Mouse (Mus musculus) megakaryocyte, embryonic 14.5 days (primary cell): Measurements from ENCODE around the gene Cntnap2. TPM values are rescaled to one million over a fixed set of nuclear protein-coding genes. Genes with fewer than 3 reads are reported as not detected.
"Not testable (repeated sequence)": the region's sequence is repeated elsewhere in the genome, so short reads cannot be mapped to it uniquely, and the experiment has no call there.

Experiments used
- H3K27me3 ChIP-seq: replicated peaks from 2 replicates; pipeline ENCODE3; 2012; ENCODE audit warnings: inconsistent platforms
- H3K36me3 ChIP-seq: replicated peaks from 2 replicates; pipeline ENCODE3; 2012; ENCODE audit warnings: low read length, inconsistent platforms, mixed read lengths
- H3K4me1 ChIP-seq: 2 replicates; pipeline ENCODE4 v1.6.1; 2012; ENCODE audit warnings: inconsistent platforms
- H3K4me3 ChIP-seq: replicated peaks from 2 replicates; pipeline ENCODE3; 2012; ENCODE audit warnings: moderate library complexity, mild to moderate bottlenecking, inconsistent platforms
- H3K9me3 ChIP-seq: 2 replicates; pipeline ENCODE4 v1.6.1; 2012; ENCODE audit warnings: inconsistent platforms
- FLI1 ChIP-seq: IDR thresholded peaks from 2 replicates; pipeline ENCODE4 v1.6.1; 2012; ENCODE audit warnings: low read length, inconsistent platforms, mixed read lengths
- GATA1 ChIP-seq: IDR thresholded peaks from 3 replicates; pipeline ENCODE4 v1.6.1; 2012; ENCODE audit warnings: mixed read lengths, low read length, inconsistent platforms, borderline replicate concordance
- polyA plus RNA-seq: library from polyadenylated mRNA; stranded (reverse); fragments of >175 nt; gene quantifications from 2 replicates; pipeline ENCODE4 v1.2.3, GENCODE M21; 2012; ENCODE audit warnings: low replicate concordance; ENCODE audit not compliant: insufficient read depth

Cntnap2 gene
- polyA plus RNA-seq, 1 experiment = 0.03 TPM

DNA sequence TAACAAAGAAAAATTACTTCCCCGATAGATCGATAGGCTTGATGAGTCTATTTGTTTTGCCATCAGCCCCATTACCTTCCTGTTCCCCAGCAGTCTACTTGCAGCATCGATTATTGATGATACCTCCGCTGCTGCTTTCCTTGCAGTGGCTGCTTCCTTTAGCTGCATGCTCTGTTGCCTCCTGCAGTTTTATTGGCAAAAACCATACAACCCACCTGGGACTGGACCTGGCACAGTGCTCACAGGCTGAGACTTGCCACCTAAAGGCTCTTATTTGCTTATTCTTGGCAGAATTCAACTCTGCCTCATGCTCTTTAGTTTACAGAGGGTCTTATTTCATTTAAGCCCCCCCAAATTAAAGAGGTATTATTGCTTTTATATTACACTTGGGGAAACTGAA lies 1355.4 kb downstream of the Cntnap2 start:
- Histone ChIP-seq H3K4me3 (no peak overlapping the region), H3K27me3 (no peaks in the 10 kb centered on the region), H3K36me3 (no peaks in the 10 kb centered on the region), H3K4me1 (no peaks in the 10 kb centered on the region), H3K9me3 (no peaks in the 10 kb centered on the region)
- no peak for TF ChIP-seq FLI1
- no peak for TF ChIP-seq GATA1

- Histone ChIP-seq H3K27me3 (no peaks in the 10 kb centered on the region), H3K4me1 (no peaks in the 10 kb centered on the region), H3K9me3 (no peaks in the 10 kb centered on the region), H3K36me3 (no peaks in the 10 kb centered on the region), H3K4me3 (no peak overlapping the region)
- TF ChIP-seq FLI1 = no peak
- TF ChIP-seq GATA1 = no peak
Observed at GRCm38 (mm10) chr6:46419827-46420226, 1360.7 kb downstream of the Cntnap2 start.

DNA sequence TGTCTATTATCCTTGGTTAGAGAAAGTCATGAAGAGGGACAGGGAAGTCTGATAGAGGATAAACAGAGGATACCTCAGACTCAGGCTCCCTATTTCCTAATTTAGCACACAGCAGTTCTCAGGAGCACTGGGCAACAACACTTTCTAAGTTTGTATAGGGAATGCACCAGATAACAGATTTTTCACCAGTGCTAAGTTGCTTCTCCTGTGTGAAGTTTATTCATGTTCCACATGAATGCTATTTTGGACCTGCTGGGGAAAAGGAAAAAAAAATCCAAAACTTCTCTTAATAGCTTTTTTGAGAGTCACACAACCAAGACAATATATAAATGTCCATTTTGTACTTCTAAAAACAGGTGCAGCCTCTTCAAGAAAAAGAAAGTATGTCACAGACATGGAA lies 1361.2 kb downstream of the Cntnap2 start:
- Histone ChIP-seq H3K9me3 (no peaks in the 10 kb centered on the region), H3K4me1 (no peaks in the 10 kb centered on the region), H3K36me3 (no peaks in the 10 kb centered on the region), H3K27me3 (no peaks in the 10 kb centered on the region), H3K4me3 (no peak overlapping the region)
- TF ChIP-seq FLI1 = no peak
- no peak for TF ChIP-seq GATA1

GRCm38 (mm10) chr6:46428231-46428630 lies 1369.1 kb downstream of the Cntnap2 start:
- no peak overlapping the region for H3K4me3 ChIP-seq
- no peaks in the 10 kb centered on the region for H3K9me3 ChIP-seq
- H3K4me1 ChIP-seq = no peaks in the 10 kb centered on the region
- no peaks in the 10 kb centered on the region for H3K36me3 ChIP-seq
- no peaks in the 10 kb centered on the region for H3K27me3 ChIP-seq
- TF ChIP-seq FLI1 (no peak), GATA1 (no peak)

- no peaks in the 10 kb centered on the region for H3K9me3 ChIP-seq
- no peaks in the 10 kb centered on the region for H3K27me3 ChIP-seq
- H3K36me3 ChIP-seq = no peaks in the 10 kb centered on the region
- TF ChIP-seq GATA1 (no peak), FLI1 (no peak)
- no peak overlapping the region for H3K4me3 ChIP-seq
- H3K4me1 ChIP-seq = no peaks in the 10 kb centered on the region
Observed at GRCm38 (mm10) chr6:46450917-46451638, 1391.9 kb downstream of the Cntnap2 start.

GRCm38 (mm10) chr6:46472683-46473082 lies 1413.5 kb downstream of the Cntnap2 start:
- no peak for TF ChIP-seq FLI1
- TF ChIP-seq GATA1 = no peak
- Histone ChIP-seq H3K4me1 (no peaks in the 10 kb centered on the region), H3K4me3 (no peak overlapping the region), H3K27me3 (no peaks in the 10 kb centered on the region), H3K9me3 (no peaks in the 10 kb centered on the region), H3K36me3 (no peaks in the 10 kb centered on the region)

GRCm38 (mm10) chr6:46484392-46484791 lies 1425.2 kb downstream of the Cntnap2 start:
- Histone ChIP-seq H3K9me3 (peaks cover 4% of the 10 kb centered on the region; the same call in 1 of the 2 replicates), H3K4me1 (no peaks in the 10 kb centered on the region), H3K27me3 (no peaks in the 10 kb centered on the region), H3K4me3 (no peak overlapping the region), H3K36me3 (no peaks in the 10 kb centered on the region)
- TF ChIP-seq GATA1 (no peak), FLI1 (no peak)

DNA sequence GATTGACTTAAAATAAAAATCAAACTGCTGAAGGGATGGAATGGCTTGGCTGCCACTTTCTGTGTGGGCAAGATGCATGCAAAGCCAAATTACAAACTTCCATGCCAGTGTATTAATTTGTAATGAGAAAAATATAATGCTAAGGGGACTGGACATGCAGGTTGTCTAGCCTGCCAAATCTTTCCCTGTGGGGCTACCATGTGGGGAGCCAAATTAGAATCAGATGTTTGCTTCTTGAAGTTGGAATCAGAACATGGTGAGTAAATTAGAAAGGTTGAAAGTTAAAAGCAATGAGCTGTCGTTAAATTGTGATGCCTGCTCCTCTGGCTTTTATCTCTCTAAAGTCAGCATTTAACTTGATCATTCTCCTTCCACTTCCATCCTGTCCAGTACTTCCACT lies 1443.6 kb downstream of the Cntnap2 start:
- Histone ChIP-seq H3K27me3 (no peaks in the 10 kb centered on the region), H3K36me3 (no peaks in the 10 kb centered on the region), H3K9me3 (no peaks in the 10 kb centered on the region), H3K4me3 (no peak overlapping the region), H3K4me1 (no peaks in the 10 kb centered on the region)
- TF ChIP-seq GATA1 (no peak), FLI1 (no peak)

DNA sequence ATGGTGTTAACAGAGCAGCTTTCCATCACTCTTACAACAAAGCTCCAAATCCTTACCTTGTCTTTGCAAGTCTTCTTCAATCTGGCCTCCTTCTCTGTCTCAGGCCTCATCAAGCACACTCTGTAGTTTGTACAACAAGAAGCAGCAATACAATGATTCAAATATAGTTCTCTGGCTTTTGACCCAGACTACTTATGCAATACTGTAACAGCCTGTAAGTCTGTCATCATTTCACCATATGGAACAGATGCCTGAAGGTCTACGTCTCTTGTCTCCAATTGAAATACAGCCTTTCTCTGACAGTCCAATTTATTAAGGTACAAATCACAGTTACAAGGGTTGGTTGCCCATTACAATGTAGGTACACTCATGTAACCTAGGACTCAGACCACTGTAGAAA lies 1453.7 kb downstream of the Cntnap2 start:
- Histone ChIP-seq H3K36me3 (no peaks in the 10 kb centered on the region), H3K27me3 (no peaks in the 10 kb centered on the region), H3K4me3 (no peak overlapping the region), H3K4me1 (no peaks in the 10 kb centered on the region), H3K9me3 (no peaks in the 10 kb centered on the region)
- TF ChIP-seq GATA1 = no peak
- no peak for TF ChIP-seq FLI1

- H3K36me3 ChIP-seq, H3K4me1 ChIP-seq, H3K9me3 ChIP-seq, H3K27me3 ChIP-seq, H3K4me3 ChIP-seq: not testable (repeated sequence)
Observed at GRCm38 (mm10) chr6:46537586-46537985, 1478.4 kb downstream of the Cntnap2 start.

GRCm38 (mm10) chr6:46563470-46563869 lies 1504.3 kb downstream of the Cntnap2 start:
- no peaks in the 10 kb centered on the region for H3K9me3 ChIP-seq
- H3K4me1 ChIP-seq = no peaks in the 10 kb centered on the region
- TF ChIP-seq GATA1 (no peak), FLI1 (no peak)
- no peak overlapping the region for H3K4me3 ChIP-seq
- no peaks in the 10 kb centered on the region for H3K27me3 ChIP-seq
- H3K36me3 ChIP-seq = no peaks in the 10 kb centered on the region
